Mouse (Mus musculus) macrophage (primary cell): ENCODE data around the gene Ubxn1. TPM values are rescaled to one million over a fixed set of nuclear protein-coding genes. Genes with fewer than 3 reads are reported as not detected.

Source experiments
- H3K27ac ChIP-seq: fragments of 350-480 bp; formaldehyde crosslinking; 2 replicates; pipeline ENCODE4 v1.9.0; 2021
- H3K36me3 ChIP-seq: fragments of 350-480 bp; formaldehyde crosslinking; 2 replicates; pipeline ENCODE4 v1.9.0; 2021; ENCODE audit errors: inconsistent target
- H3K4me3 ChIP-seq: fragments of 350-480 bp; formaldehyde crosslinking; 2 replicates; pipeline ENCODE4 v1.9.0; 2021; ENCODE audit errors: inconsistent target
- H3K79me2 ChIP-seq: fragments of 350-480 bp; formaldehyde crosslinking; 2 replicates; pipeline ENCODE4 v1.9.0; 2021; ENCODE audit errors: inconsistent target
- WGBS: methylation state at CpG from one replicate; pipeline ENCODE4 v1.1.7; 2026; ENCODE audit warnings: inconsistent platforms; ENCODE audit not compliant: missing documents; 5-methylcytosine and 5-hydroxymethylcytosine counted together
- polyA plus RNA-seq: library from polyadenylated mRNA; stranded (reverse); fragments of 250-400 nt; gene quantifications from 3 replicates; pipeline ENCODE4 v1.2.4, GENCODE M21; 2018; ENCODE audit warnings: inconsistent platforms

The Ubxn1 gene
- polyA plus RNA-seq, 1 experiment from 2014 or later: 383 TPM

- H3K79me2 ChIP-seq: peaks cover 75% of the 10 kb centered on the region
- 5% methylated on average over 13 of the region's 13 CpGs for WGBS
- peaks cover 24% of the 10 kb centered on the region for H3K36me3 ChIP-seq
Observed at GRCm38 (mm10) chr19:8898576-8898975, 27.3 kb downstream of the Ubxn1 start.

DNA sequence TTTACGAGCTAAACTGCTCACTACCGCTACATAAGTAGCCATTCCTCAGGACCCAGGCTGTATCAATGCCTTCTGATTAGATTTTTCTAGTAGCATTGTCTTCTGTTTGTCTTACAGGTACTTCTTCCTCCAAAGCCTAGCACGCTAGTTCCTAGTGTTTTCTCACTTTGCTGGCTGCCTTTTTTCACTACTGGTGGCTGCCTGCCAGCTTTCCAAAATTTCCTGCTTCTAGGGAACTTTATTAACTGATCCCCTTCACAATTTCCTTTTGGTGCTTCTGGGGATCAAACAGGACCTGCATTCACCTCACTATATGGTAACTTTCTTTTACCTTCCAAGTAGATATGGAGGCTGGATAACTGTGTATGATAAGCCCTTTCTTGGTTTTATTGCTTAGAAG is 27.8 kb downstream of the Ubxn1 start:
- H3K79me2 ChIP-seq: peaks cover 70% of the 10 kb centered on the region
- H3K27ac ChIP-seq: no peak overlapping the region
- 63% methylated on average over 3 of the region's 3 CpGs for WGBS
- peak overlapping the region; percentile 99 for H3K4me3 ChIP-seq
- H3K36me3 ChIP-seq: peaks cover 27% of the 10 kb centered on the region

More at GRCm38 (mm10) chr19:8898576-8898975, 27.3 kb downstream of the Ubxn1 start:
- peak overlapping the region; percentile 71 for H3K27ac ChIP-seq
- H3K4me3 ChIP-seq: peak overlapping the region; percentile 99

DNA sequence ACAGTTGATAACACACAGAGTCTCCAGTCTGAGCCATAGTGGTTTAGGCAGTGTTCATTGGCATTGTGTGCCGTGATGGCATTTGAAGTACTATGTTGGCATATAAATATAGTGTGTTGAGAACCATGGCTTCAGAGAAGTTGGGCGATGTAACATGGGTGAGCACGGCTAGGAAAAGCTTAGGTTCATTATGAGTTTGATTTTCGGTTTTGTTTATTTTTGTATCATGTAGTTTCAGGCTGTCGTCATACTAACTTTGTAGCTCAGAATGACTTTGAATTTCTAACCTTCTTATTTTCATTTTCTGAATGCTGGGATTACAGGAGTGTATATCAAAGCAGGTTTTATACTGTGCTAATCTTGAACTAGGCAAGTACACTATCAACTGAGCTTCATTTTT is 32.1 kb downstream of the Ubxn1 start:
- Histone ChIP-seq H3K4me3 (no peak overlapping the region), H3K27ac (no peak overlapping the region), H3K79me2 (peaks cover 40% of the 10 kb centered on the region), H3K36me3 (peaks cover 57% of the 10 kb centered on the region)
- WGBS: 96% methylated on average over 5 of the region's 5 CpGs

GRCm38 (mm10) chr19:8908531-8908930 is 37.2 kb downstream of the Ubxn1 start:
- H3K36me3 ChIP-seq: peaks cover 90% of the 10 kb centered on the region
- 99% methylated on average over 6 of the region's 6 CpGs for whole genome bisulfite sequencing

DNA sequence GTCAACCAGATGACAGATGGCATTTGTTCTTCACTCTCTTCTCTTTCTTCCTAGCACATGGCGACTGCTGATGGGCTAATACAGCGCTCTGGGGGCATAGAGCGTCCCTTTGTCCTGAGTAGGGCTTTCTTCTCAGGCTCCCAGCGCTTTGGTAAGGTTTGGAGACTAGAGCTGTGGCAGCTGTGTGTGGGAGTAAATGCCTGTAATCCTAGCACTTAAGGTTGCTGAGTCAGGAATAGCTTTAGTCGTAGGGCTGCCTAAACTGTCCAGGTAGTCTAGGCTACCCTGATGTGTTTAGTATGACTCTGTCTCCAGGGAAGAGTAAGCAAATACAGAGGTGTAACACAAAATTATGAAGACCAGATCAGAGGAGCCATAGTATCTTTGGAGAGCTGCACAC is 40.5 kb downstream of the Ubxn1 start:
- Histone ChIP-seq H3K79me2 (no peaks in the 10 kb centered on the region), H3K4me3 (no peak overlapping the region), H3K27ac (no peak overlapping the region), H3K36me3 (peaks cover 90% of the 10 kb centered on the region)
- WGBS: 94% methylated on average over 5 of the region's 5 CpGs

More at GRCm38 (mm10) chr19:8908531-8908930, 37.2 kb downstream of the Ubxn1 start:
- H3K27ac ChIP-seq: no peak overlapping the region
- no peak overlapping the region for H3K4me3 ChIP-seq
- H3K79me2 ChIP-seq: no peaks in the 10 kb centered on the region

DNA sequence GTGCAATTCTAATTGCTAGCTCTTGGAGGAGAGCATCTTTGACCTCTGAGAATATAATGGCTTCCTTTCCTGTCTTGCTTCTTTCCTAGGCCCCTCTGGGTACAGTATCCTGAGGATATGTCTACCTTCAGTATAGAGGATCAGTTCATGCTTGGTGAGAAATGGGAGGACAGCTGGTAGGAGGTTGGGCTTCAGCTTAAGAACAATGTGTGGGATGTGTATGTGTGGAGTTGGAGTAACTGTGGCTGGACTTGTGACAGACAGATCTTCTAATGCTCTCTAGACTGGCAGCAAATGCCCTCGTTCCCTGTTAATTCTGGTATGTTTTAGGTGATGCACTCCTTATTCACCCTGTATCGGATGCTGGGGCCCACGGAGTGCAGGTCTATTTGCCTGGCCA is 42.9 kb downstream of the Ubxn1 start:
- Histone ChIP-seq H3K79me2 (no peaks in the 10 kb centered on the region), H3K36me3 (peaks cover 66% of the 10 kb centered on the region), H3K4me3 (no peak overlapping the region), H3K27ac (no peak overlapping the region)
- WGBS: 89% methylated on average over 3 of the region's 3 CpGs

- peaks cover 25% of the 10 kb centered on the region for H3K36me3 ChIP-seq
- no peak overlapping the region for H3K27ac ChIP-seq
- WGBS: 75% methylated on average over 2 of the region's 3 CpGs
- no peak overlapping the region for H3K4me3 ChIP-seq
- H3K79me2 ChIP-seq: peaks cover 34% of the 10 kb centered on the region
Observed at GRCm38 (mm10) chr19:8919000-8919399, 47.7 kb downstream of the Ubxn1 start.

GRCm38 (mm10) chr19:8919684-8920072 is 48.4 kb downstream of the Ubxn1 start:
- Histone ChIP-seq H3K4me3 (no peak overlapping the region), H3K79me2 (peaks cover 41% of the 10 kb centered on the region), H3K36me3 (peaks cover 18% of the 10 kb centered on the region), H3K27ac (peak overlapping the region; percentile 49)
- 77% methylated on average over 5 of the region's 6 CpGs for WGBS

DNA sequence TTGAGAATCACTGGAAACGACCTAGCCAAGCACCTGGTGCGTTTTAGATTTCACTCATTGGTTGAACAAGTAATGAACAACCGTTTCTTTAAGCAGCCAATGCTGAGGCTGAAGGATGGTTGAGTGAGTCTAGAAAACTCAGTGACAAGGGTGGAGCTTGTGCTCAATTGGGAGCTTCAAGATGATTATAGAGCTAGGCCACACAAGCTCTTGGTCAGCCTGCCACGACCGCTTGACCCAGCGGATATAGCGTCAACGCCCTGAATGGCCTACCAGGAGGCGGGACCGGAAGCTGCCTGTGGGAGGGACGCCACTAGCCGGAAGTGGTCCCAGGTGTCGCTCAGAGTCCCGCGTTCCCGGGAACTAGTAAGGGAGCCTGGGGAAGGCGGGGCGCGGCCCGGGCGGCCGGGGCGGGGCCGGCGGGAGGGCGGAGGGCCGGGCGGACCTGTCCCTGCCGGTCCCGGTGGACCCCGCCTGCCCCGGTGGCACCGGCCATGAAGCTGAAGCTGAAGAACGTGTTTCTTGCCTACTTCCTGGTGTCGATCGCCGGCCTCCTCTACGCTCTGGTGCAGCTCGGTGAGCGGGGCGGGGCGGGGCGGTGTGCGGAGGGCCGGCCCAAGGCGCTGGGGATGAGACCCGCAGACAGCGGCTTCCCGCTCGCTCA is 48.9 kb downstream of the Ubxn1 start, which contains the start of gene B3gat3:
Gene B3gat3, plus strand, starts transcription at position 302 of the 664 bp plus-strand sequence.
- Histone ChIP-seq H3K79me2 (peaks cover 44% of the 10 kb centered on the region), H3K4me3 (peak within 1 kb of the TSS; percentile 93), H3K36me3 (peaks cover 14% of the 10 kb centered on the region), H3K27ac (peak within 1 kb of the TSS; percentile 81)
- under 1% methylated on average over 48 of the region's 50 CpGs for WGBS

GRCm38 (mm10) chr19:8920836-8921291 is 49.6 kb downstream of the Ubxn1 start:
- WGBS: 1% methylated on average over 6 of the region's 6 CpGs
- Histone ChIP-seq H3K4me3 (peak overlapping the region; percentile 93), H3K36me3 (peaks cover 14% of the 10 kb centered on the region), H3K27ac (peak overlapping the region; percentile 81), H3K79me2 (peaks cover 47% of the 10 kb centered on the region)

DNA sequence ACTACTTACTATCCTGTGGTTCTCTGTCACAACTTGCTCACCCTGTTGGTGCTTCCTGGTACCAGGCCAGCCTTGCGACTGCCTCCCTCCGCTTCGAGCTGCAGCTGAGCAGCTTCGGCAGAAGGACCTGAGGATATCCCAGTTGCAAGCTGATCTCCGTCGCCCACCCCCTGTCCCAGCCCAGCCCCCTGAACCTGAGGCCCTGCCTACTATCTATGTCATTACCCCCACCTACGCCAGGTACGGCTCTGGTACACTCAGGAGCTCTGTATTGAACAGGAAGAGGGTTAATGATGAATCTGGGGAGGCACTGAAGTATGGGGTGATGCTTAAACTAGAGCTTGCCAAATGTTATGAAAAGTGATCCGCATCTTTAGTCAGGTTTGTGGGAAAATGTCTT is 50.4 kb downstream of the Ubxn1 start:
- H3K27ac ChIP-seq: 0 out of 2 replicates have a peak overlapping the region, but pooled peaks have one; percentile 81
- H3K4me3 ChIP-seq: peak overlapping the region; percentile 93
- peaks cover 47% of the 10 kb centered on the region for H3K79me2 ChIP-seq
- peaks cover 15% of the 10 kb centered on the region; the same call in 1 of the 2 replicates for H3K36me3 ChIP-seq
- WGBS: 72% methylated on average over 8 of the region's 9 CpGs

Other genes with a start within 250 kb of the Ubxn1 start
- not detected in 3 replicates for gene Chrm1, start 207.7 kb upstream of the Ubxn1 start, polyA plus RNA-seq
- 384 to 539 TPM (median 494 TPM) in 3 replicates for gene Slc3a2, start 148.1 kb upstream of the Ubxn1 start, polyA plus RNA-seq
- gene Wdr74, start 135.7 kb upstream of the Ubxn1 start, polyA plus RNA-seq: 16.3 to 42.4 TPM (median 18.1 TPM) in 3 replicates
- not detected in 3 replicates for gene 1700092M07Rik, start 130.8 kb upstream of the Ubxn1 start, polyA plus RNA-seq
- 32.3 to 65.9 TPM (median 61.9 TPM) in 3 replicates for gene Stx5a, start 130.1 kb upstream of the Ubxn1 start, polyA plus RNA-seq
- 68.7 to 115 TPM (median 96.9 TPM) in 3 replicates for gene Nxf1, start 114.4 kb upstream of the Ubxn1 start, polyA plus RNA-seq
- gene Tmem223, start 100.5 kb upstream of the Ubxn1 start, polyA plus RNA-seq: 14.9 to 33.7 TPM (median 26.6 TPM) in 3 replicates
- gene Tmem179b, start 97.0 kb upstream of the Ubxn1 start, polyA plus RNA-seq: 70.7 to 93.4 TPM (median 87.5 TPM) in 3 replicates
- 11.3 to 16.9 TPM (median 15.6 TPM) in 3 replicates for gene Taf6l, start 85.1 kb upstream of the Ubxn1 start, polyA plus RNA-seq
- 87.6 to 127 TPM (median 98.0 TPM) in 3 replicates for gene Polr2g, start 72.9 kb upstream of the Ubxn1 start, polyA plus RNA-seq
- 1.5 to 2.4 TPM (median 2.0 TPM) in 3 replicates for gene Zbtb3, start 68.9 kb upstream of the Ubxn1 start, polyA plus RNA-seq
- 25.0 to 30.5 TPM (median 30.3 TPM) in 3 replicates for gene Ttc9c, start 52.2 kb upstream of the Ubxn1 start, polyA plus RNA-seq
- 74.0 to 130 TPM (median 81.5 TPM) in 3 replicates for gene Hnrnpul2, start 51.5 kb upstream of the Ubxn1 start, polyA plus RNA-seq
- gene AC129217.1, start 41.7 kb upstream of the Ubxn1 start, polyA plus RNA-seq: 44.3 TPM in 1 of 3 replicates, not detected in the others
- 72.1 to 121 TPM (median 102 TPM) in 3 replicates for gene Bscl2, start 34.0 kb upstream of the Ubxn1 start, polyA plus RNA-seq
- gene Gng3, start 32.3 kb upstream of the Ubxn1 start, polyA plus RNA-seq: not detected in 3 replicates
- gene Lrrn4cl, start 20.7 kb upstream of the Ubxn1 start, polyA plus RNA-seq: 0.09 to 0.10 TPM in 2 of 3 replicates, not detected in the other
- gene Uqcc3, start 9.4 kb downstream of the Ubxn1 start, polyA plus RNA-seq: 33.7 to 44.5 TPM (median 41.3 TPM) in 3 replicates
- 1.5 to 3.7 TPM (median 2.5 TPM) in 3 replicates for gene Lbhd1, start 12.2 kb downstream of the Ubxn1 start, polyA plus RNA-seq
- gene Gm49403, start 12.4 kb downstream of the Ubxn1 start, polyA plus RNA-seq: not detected in 3 replicates
- gene 1810009A15Rik, start 17.4 kb downstream of the Ubxn1 start, polyA plus RNA-seq: 48.2 to 79.8 TPM (median 50.8 TPM) in 3 replicates
- not detected in 3 replicates for gene Gm49416, start 17.4 kb downstream of the Ubxn1 start, polyA plus RNA-seq
- 4.4 to 13.0 TPM (median 11.6 TPM) in 3 replicates for gene Ints5, start 21.5 kb downstream of the Ubxn1 start, polyA plus RNA-seq
- 70.1 to 93.3 TPM (median 80.1 TPM) in 3 replicates for gene Ganab, start 26.6 kb downstream of the Ubxn1 start, polyA plus RNA-seq
- gene B3gat3, start 48.9 kb downstream of the Ubxn1 start, polyA plus RNA-seq: 38.7 to 45.8 TPM (median 41.0 TPM) in 3 replicates
- 1.3 to 2.3 TPM (median 1.9 TPM) in 3 replicates for gene Rom1, start 57.9 kb downstream of the Ubxn1 start, polyA plus RNA-seq
- 17.0 to 32.0 TPM (median 23.3 TPM) in 3 replicates for gene Eml3, start 58.1 kb downstream of the Ubxn1 start, polyA plus RNA-seq
- 63.1 to 68.2 TPM (median 63.7 TPM) in 3 replicates for gene Mta2, start 70.4 kb downstream of the Ubxn1 start, polyA plus RNA-seq
- 11.5 to 14.4 TPM (median 13.4 TPM) in 3 replicates for gene Tut1, start 82.4 kb downstream of the Ubxn1 start, polyA plus RNA-seq
- 224 to 506 TPM (median 366 TPM) in 3 replicates for gene Eef1g, start 95.5 kb downstream of the Ubxn1 start, polyA plus RNA-seq
- gene Ahnak, start 117.8 kb downstream of the Ubxn1 start, polyA plus RNA-seq: 97.5 to 169 TPM (median 125 TPM) in 3 replicates
- not detected in 3 replicates for gene Scgb1a1, start 216.5 kb downstream of the Ubxn1 start, polyA plus RNA-seq